Mouse (Mus musculus): Measurements from ENCODE around the gene Tagln2.

Tagln2 gene

DNA sequence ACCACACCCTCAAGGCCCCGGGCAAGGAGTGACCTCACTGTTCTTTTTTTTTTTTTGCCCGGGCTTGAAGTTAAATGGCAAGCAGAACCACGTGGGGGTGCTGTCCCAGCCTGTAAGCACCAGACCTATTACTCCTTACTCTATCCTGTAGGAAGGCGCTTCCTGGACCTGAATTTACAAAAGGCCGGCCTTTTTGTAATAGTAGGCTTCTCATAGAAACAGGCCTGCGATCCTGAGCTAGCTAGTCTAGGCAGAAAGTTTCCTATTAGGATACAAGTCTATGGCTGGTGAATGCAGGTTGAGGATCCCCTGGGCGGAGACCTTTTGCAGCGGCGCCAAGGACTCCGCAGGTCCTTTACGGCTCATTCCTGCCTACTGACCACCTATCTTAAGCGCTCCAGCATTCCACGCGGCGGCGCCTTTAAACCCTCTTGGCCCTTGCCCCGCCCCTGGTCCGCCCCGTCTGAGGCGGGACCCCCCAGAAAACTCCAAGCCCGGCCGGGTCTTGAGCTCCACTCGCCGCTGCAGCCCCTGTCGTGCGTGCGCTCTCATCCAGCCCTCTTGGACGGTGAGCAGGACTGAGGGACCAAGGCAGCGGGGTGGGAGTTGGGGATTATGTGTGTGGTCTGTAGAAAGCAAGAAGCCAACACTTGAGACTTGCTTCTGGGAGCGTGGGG is at the start of gene Tagln2:
Gene Tagln2 (plus strand): TSS at position 283 of the 677 bp plus-strand sequence.
- DNase-seq: peak; percentile 73 to 75

DNA sequence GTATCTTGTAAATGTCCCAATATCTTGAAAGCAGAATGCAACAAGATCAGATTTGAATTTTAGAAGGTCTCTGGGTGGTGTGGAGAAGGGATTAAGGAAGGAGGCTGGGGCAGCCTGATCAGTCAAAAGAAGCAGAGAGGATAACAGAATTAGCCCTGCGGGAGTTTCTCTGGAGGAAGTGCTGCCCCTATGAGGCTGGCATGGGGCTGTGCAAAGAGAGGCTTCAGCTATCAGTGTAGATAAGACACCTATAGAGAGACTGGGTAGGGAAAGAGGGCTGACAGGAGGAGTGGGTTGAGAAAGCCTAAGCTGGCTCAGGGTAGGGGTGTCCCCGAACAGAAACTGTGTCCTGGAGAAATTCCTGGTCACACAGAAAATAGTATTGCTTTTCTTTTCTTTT is 49.6 kb upstream of the Tagln2 start:
- DNase-seq: no peak

DNA sequence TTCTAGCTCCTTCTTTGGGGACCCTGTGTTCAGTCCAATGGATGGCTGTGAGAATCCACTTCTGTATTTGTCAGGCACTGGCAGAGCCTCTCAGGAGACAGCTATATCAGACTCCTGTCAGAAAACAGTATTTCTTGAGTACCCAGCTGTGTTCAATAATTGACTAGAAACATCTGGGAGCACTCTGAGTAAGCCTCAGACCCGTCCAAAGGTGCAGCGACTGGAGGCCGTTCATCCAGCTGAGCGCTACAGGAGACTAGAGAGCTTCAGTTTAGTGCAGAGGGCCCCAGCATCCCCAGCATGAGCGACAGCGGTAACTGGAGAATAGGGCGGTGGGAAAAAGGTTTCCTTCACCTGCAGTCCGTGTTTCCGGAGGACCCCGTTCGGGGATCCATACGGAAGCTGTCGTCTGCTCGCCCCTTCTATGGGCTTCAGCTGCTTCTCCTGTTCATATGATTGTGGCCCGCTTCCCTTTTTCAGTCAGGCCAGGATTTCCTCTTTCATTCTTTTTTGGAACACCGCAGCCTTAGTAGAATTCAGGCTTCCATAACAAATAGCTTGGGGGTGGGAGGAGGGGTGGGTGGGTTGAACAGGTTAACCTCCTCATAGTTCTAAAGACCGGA is 48.9 kb upstream of the Tagln2 start:
- no peak for DNase-seq

DNA sequence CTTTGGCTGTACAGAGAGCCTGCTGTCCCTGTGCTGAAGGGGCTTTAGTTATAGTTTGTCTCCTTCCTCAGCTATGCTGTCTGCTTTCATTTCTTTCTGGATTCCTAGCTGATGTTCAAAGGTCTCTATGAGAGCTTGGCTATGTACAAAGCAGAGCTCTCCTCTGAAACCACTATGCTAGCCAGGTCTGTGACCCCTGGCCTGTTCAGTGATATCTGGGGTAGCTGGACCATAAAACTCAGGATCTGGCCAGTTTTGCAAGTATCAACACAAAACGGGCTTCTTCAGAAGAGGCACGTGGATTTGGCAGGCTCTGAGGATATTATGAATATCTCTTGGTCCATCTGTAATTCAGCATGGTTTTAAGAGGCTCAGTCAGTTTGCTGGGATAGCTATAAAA is 46.9 kb upstream of the Tagln2 start:
- DNase-seq: no peak

DNA sequence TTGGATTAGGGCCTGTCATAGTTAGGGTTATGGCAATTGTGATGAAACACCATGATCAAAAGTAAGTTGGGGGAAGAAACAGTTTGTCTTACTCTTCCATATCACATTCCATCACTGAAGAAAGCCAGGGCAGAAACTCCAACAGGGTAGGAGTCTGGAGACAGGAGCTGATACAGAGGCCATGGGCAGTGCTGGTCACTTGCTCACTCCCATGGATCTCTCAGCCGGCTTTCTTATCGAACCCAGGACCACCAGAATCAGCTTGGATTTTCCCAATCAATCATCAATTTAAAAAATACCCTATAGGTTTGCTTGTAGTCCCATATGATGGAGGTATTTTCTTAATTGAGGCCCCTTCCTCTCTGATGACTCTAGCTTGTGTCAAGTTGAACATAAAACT is 46.0 kb upstream of the Tagln2 start:
- DNase-seq: no peak

DNA sequence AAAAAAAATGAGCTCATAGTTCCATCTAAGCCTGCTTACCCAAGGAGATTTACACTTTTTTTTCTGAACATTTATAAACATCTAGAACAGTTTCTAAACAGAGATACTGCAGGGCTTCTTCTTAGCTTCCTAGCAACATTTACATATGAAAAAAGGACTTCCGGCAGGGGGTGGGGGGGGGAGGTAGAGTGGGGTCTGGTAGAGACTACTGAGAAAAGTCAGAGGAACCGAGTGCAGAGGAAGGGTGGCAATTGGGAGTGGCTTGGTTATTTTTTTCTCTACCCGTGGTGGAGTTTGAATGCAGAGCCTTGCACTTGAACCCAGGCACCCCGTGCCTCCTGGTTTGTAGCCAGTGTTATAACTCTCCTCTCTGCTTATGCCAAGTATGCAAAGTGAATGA is 44.4 kb upstream of the Tagln2 start:
- peak; percentile 19 to 31 for DNase-seq

DNA sequence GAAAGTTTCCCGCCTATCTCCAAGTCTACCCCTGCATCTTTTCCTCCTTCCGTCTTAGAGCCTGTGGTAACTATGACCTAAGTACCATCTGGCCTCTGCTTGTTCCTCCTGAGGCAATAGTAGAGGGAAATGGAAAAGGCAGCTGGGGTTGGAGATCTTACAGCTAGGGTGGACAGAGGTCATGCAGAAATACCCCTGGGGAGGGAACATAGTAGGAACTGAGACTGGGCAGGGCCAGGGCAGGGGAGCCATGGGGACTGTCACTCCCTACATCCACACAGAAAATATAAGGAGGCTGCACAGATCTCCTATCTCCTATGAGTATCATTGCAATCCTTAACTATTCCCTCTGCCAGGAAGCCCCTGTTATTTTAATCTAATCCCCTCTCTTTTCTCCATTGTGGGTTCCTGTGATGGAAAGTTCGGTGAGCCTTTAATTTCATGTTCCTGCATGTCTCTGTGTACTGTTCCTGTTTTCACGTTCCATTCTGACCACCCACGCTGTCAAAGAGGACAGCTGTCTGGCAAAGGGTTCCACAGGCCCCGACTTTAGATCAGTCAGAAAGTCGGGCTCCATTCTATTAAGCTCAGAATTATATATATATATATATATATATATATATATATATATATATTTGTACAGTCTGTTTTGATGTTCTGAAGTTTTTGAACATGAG is 43.7 kb upstream of the Tagln2 start:
- DNase-seq: no peak

DNA sequence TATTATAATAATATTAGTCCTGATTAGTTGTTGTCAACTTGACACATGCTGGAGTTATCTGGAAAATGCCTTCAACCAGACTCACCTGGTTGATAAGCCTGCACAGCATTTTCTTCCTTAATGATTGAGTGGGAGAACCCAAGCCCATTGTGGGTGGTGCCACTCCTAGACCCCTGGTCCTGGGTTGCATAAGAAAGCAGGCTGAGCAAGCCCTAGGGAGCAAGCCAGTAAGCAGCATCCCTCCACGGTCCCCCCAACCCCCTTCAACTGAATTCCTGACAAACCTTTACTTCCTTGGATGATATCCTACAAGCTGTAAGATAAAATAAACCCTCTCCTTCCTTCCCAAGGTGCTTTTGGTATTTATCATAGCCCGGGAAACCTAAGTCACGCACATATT is 42.7 kb upstream of the Tagln2 start:
- DNase-seq: no peak

DNA sequence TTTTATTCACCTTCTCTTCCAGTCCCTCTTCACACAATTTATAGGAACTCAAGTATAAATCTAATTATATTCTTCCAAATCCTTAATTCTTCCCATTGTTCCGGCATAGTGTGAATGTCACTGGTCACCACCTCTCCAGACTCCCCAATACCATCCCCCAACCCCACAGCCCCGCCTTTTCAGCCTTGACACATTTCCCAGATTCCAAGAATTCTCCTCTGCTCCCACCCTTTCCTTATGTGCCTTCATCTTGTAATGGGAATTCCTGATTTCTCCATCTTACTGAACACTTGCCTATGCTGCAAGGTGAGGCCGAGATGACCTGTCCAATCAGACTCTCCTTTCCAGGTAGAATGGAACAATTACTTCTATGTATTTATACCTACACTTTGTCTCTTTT is 41.8 kb upstream of the Tagln2 start:
- DNase-seq: no peak

DNA sequence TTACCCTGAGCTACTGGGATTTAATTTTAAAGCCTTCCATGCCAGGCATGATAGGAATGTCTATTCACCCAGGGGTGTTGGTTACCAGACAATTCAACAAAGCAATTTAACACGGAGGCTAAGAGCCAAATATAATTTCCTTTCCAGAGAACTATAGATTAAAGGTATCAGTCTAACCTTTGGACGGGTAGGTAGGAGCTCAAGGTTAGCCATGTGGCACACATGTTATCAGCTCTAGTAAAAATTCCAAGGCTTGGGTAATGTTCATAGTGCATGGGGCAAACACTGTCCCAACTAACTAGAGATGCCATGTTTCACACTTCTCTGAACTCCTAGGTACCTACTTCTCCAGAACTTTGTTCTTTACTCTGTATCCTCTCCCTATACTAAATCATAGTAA is 38.2 kb upstream of the Tagln2 start:
- no peak for DNase-seq

DNA sequence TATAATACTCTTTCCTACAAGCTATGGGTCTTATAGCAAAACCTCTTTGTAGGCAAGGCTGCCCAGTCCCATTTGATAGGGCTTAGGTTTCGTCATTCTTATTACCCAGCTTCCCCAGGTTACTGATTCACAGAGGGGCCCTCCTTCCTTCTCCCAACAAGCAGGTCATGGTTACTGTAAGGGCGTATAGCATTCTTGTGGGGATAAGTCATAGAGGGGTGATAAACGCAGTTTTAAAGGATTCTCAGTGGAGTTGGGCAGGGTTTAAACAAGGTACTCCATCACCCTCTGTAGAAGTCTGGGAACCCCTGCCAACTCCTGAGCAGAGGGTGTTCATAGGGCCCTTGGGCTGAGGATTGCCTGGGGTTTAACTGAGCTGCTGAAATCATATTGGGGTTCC is 37.3 kb upstream of the Tagln2 start:
- DNase-seq: no peak

DNA sequence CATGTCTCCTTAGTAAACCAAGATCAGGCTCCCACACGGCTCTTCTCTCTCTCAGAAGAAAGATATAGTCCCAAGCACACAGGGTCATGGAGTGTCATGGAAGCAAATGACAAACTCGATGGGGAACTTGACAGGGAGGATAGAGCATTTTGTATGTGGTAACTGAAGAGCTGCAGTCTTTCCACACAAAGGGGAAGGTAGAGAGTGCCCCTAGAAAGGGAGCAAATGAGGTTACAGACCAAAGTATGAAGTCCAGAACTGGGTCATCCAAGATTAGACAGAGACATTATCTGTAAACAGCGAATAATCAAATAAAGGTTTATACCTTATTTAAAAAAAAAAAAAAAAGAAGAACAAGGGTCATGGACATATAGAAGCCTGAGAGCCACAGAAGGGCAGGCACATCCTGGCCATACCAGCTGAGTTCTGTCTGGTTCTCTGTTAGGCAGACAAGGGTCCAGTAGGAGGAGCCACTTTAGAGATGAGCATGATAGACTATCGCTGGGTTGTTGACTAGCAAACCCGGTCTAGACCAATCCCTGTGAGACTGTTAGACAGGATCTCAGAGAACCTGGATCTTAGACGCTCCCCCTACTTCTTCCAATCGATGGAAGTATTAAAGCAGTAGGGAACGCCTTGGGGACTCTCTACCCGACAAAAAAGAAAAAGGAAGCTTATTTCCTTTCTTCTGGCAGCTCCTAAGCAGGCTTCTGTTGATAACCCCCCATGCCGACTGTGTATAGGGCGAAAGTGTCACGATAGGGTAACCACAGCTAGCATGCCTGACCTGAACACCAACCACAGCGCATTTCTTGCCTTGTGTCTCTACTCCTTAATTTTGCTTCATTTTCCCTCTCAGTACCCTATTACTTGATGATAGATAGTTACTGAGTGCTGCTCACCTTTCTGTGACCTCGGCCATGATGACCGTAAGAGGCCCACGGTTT is 36.2 kb upstream of the Tagln2 start:
- no peak for DNase-seq

DNA sequence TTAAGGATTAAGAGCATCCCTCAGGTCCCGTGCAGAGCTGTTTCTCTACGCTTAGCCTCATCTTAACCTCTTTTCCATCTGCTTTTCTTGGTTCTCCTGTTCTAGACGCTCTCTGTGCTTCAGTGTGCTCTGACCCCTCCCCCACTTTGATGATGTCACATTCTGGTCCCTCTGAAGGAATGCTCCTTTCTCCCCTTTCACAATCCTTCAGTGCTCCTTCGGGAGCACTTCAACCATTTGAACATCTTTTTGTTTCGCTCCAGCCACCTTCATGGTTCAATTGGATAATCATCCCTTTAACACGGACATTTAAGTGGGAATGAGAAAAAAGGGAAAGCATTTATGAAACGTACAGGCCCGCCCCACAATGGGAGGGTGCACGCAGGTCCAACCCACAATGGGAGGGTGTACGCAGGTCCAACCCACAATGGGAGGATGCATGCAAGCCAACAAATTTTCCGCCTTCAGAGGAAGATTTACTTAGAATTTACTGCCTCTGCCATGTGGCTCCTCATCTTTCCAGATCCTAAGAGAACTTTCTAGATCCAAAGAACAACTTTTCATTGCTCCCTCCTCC is 31.5 kb upstream of the Tagln2 start:
- DNase-seq: no peak

DNA sequence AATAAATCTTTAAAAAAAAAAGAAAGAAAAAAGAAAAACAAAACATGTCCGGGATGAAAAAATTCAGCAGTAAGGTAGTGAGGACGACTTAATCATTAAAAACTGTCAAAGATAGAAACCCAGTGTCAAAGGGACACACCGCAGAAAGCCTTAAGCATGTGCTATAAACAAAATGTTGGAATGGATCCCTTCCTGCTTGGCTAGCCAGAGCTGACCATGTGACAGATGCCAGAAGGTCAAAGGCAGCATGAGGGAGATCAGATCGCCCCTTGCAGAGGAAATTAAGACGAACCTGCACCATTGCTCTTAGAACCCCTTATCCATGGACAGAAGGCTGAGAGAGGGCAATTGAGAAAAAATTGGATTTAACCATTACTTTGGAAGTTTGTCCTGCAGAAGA is 30.5 kb upstream of the Tagln2 start:
- no peak for DNase-seq

DNA sequence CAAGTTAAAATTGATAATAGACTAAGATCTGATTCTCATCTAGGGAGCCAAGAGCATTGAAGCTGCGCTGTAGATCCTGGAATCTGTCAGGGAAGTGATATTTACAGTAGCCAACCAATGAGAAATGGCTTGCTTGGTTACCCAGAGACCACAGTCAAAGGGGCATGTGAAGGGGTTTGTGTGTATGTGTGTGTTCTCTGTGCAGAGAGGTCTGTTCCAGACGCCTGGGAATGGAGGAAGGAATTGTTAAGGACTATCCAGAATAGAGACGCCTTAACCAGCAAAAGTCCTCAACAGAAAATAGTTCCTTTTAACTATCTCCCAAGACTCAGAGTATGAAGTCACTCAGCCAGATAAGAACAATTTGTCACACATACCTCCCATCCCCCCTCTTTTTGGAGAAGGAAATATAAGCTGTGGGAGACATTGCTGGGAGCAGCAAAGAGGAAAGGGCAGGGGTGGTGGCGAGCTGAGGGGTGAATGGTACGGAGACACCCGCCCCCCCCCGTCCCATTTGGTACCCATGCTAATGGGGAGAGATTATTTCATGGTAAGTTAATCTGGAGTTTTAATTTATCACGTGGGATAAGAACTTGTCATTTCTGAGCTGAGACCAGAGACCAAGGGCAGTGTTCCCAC is 29.9 kb upstream of the Tagln2 start:
- no peak for DNase-seq

DNA sequence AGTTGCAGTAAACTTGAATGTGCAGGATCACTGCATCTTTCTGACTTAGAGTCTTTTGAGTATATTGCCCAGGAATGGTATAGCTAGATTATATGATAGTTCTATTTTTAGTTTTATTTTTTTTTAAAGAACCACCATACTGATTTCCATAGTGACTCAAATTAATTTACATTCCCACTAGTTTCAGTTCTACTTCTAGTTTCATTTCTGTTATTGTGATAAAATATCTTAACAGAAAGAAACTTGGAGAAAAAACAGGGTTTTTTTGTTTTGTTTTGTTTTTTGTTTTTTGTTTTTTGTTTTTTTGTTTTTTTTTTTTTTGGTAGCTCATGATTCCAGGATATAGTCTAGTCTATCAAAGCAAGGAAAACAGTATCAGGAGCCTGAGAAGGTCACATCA is 26.9 kb upstream of the Tagln2 start:
- no peak for DNase-seq

DNA sequence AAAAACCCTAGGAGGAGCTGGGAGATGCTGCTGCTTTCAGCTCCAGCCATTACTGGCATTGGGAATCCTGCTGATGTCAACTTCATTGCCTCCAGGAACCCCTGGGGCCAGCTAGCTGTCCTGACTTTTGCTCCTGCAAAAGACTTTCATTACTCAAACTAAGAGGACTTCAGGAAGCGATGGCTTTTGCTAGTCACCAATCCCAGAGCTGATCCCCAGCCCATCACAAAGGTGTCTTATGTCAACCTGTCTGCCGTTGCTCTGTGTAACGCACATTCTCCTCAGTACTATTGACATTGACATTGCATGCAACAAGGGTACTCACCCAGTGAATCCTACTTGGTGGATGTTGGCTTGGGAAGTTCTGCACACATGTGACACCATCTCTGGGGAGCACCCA is 25.7 kb upstream of the Tagln2 start:
- DNase-seq: no peak

DNA sequence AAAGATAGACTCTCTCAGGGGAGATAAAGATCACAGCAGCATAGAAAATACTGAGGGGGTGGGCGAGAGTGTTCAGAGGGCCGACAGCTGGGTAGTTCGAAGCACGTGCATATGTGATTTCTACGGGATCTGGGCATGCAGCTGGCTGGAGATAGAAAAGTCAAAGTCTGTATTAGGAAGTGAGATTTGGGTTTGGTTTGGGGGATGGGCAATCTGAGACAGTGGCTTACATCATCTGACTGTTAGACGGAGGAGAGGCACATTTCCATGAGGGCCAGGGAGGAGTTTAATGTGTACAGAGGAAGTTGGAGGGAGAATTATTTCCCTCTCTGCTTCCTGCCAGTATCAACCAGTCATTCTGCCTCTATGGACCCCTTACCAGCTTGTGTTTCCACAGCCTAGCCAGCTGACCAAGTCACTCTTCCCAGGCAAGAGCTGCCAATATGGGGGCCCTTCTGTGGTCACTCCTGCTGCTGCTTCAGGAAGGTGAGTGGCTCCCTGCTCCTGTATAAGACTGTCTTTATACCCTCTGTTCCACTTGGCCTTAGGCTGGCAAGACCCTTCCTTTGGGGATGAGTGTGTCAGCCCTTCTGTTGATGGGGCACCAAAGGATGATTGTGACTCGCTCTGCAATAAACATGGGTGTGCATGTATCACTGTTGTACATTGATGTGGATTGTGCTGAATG is 24.6 kb upstream of the Tagln2 start, which contains the start of gene Slamf9:
Gene Slamf9 (plus strand): TSS at position 305 of the 688 bp plus-strand sequence.
- DNase-seq: no peak

DNA sequence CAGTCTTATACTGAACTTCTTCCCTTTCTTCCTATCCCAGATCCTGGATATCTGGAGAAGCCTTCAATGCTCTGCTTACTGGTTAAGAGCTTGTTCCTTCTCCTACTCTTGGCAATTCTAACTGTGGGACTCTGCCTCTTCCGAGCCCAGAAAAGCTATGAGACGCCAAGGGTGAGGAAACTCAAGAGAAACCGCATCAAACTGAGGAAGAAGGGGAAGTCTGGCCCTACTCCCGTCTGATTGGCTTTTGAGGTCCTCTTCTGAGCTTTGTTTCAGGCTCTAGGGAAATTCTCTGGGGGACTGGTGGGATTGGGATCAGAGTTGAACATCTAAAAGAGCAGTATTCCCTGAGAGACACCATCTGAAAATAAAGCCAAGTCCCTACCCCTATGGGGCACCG is 21.8 kb upstream of the Tagln2 start:
- DNase-seq: no peak

DNA sequence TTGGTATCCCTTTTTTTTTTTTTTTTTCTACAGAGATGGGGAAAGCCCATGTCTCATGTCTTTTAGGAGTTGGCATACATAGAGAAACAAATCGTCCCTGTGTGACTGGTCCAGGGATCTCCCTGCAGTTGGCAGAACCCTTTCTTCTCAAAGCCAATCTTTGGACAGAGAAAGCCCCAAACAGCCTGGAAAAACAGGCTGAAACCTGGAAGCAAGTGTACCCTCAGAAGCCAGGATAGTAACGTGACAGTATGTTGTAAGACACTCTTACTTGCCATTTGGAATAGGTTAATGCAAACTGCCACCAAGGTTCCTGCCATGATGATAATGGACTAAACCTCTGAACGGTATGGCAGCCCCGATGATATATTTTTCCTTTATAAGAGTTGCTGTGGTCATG is 19.5 kb upstream of the Tagln2 start:
- no peak for DNase-seq

DNA sequence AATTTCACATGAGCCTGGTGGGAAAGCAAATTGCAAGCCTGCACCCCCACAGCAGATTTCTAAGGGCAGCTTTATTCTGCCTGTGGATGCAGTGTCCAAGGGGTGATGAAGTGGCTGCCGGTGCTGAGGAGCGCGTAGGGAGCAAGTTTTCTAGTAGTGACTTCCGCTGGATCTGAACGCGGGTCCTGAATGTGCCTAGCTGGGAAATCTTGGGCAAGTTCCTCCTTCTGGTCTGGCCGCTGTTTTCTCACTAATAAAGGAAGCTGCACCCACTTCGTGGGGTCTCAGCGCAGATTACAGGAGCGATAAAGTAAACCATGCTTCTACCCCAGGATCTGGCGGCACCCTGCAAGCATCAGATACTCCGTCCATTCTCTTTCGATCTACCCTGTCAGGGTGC is 18.7 kb upstream of the Tagln2 start:
- no peak for DNase-seq

All from thymus, postnatal 36 days (tissue).